Mouse (Mus musculus): ENCODE data around the gene Tmem72. TPM values are rescaled to one million over a fixed set of nuclear protein-coding genes. Genes with fewer than 3 reads are reported as not detected.

The Tmem72 gene
- total and polyA plus RNA-seq, 2 experiments from 2014 or later = 0.14 to 1.4 TPM

DNA sequence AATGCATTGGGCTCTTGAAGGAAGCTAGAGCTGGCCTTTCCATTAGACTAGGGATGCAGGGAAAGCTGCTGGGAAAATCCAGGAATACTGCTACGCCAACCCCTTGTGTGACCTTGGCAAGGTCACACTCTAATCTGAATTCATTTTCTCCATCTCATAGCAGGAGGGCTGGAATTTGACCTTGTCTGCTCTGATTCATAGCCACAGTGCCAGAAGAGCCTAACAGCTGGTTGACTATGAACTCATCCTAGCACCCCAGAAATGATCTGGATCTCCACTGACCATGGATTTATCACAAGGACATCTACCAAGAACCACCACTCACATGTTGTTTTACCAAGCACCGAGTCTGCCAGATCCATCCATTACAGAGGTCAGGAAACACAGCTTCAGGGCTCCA, 1.5 kb downstream of the Tmem72 start:
- ATAC-seq (ENCODE audit: low FRiP score) (no peak), DNase-seq (ENCODE audit: low spot score) (no peak)
- H3K27me3 ChIP-seq (ENCODE audit: insufficient read depth, low read length) = no peaks in the 10 kb centered on the region
- WGBS = 74% methylated on average over 2 of the region's 2 CpGs
- TF ChIP-seq CTCF (IDR thresholded peaks at IDR 0.05) = no peak
- no peak overlapping the region for H3K9ac ChIP-seq (replicated peaks; ENCODE audit: low read length, poor library complexity, severe bottlenecking)
- no peak overlapping the region for H3K4me3 ChIP-seq (ENCODE audit: low read depth, low read length)
- H3K4me2 ChIP-seq (ENCODE audit: low read depth, low read length, poor library complexity, severe bottlenecking) = no peak overlapping the region
- H3K27ac ChIP-seq (ENCODE audit: low read depth, low read length) = no peak overlapping the region
- H3K4me1 ChIP-seq (ENCODE audit: insufficient read depth, low read length) = no peaks in the 10 kb centered on the region
- H3K9me3 ChIP-seq (ENCODE audit: low read length) = no peaks in the 10 kb centered on the region
- no peaks in the 10 kb centered on the region for H3K36me3 ChIP-seq (ENCODE audit: insufficient read depth, low read length)

DNA sequence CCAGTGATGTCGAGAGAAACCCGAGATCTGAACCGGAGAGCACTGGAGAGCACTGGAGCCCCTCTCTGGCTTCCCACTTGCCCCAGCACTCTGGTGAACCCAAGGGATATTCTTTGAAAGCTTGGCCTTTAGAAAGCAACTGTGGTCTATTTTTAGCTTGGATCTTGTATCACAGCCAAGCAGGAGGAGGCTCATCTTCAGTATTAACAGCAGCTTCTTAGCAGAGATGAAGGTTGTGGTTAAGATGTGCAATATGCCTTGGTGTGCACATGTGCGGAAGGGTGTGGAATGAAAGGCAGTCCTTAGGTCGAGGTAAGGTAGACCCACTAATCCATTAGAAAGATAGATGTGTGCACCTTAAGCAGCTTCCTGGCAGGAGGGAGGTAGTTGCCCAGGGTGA, 2.1 kb downstream of the Tmem72 start:
- Histone ChIP-seq H3K4me3 (ENCODE audit: low read depth, low read length) (no peak overlapping the region), H3K27me3 (ENCODE audit: insufficient read depth, low read length) (no peaks in the 10 kb centered on the region), H3K4me2 (ENCODE audit: low read depth, low read length, poor library complexity, severe bottlenecking) (no peak overlapping the region), H3K9ac (replicated peaks; ENCODE audit: low read length, poor library complexity, severe bottlenecking) (no peak overlapping the region), H3K36me3 (ENCODE audit: insufficient read depth, low read length) (no peaks in the 10 kb centered on the region), H3K9me3 (ENCODE audit: low read length) (no peaks in the 10 kb centered on the region), H3K4me1 (ENCODE audit: insufficient read depth, low read length) (no peaks in the 10 kb centered on the region), H3K27ac (ENCODE audit: low read depth, low read length) (no peak overlapping the region)
- TF ChIP-seq CTCF (IDR thresholded peaks at IDR 0.05) = no peak
- DNase-seq (ENCODE audit: low spot score) (no peak), ATAC-seq (ENCODE audit: low FRiP score) (no peak)
- WGBS = 79% methylated on average over 5 of the region's 5 CpGs

GRCm38 (mm10) chr6:116713966-116714365, 2.7 kb downstream of the Tmem72 start:
- ATAC-seq (ENCODE audit: low FRiP score) (no peak), DNase-seq (ENCODE audit: low spot score) (no peak)
- whole genome bisulfite sequencing = 95% methylated on average over 3 of the region's 3 CpGs
- H3K4me2 ChIP-seq (ENCODE audit: low read depth, low read length, poor library complexity, severe bottlenecking) = no peak overlapping the region
- no peak for TF ChIP-seq CTCF (IDR thresholded peaks at IDR 0.05)
- H3K36me3 ChIP-seq (ENCODE audit: insufficient read depth, low read length) = no peaks in the 10 kb centered on the region
- no peaks in the 10 kb centered on the region for H3K9me3 ChIP-seq (ENCODE audit: low read length)
- H3K27ac ChIP-seq (ENCODE audit: low read depth, low read length) = no peak overlapping the region
- H3K9ac ChIP-seq (replicated peaks; ENCODE audit: low read length, poor library complexity, severe bottlenecking) = no peak overlapping the region
- H3K4me1 ChIP-seq (ENCODE audit: insufficient read depth, low read length) = no peaks in the 10 kb centered on the region
- H3K27me3 ChIP-seq (ENCODE audit: insufficient read depth, low read length) = no peaks in the 10 kb centered on the region
- H3K4me3 ChIP-seq (ENCODE audit: low read depth, low read length) = no peak overlapping the region

- H3K27ac ChIP-seq (ENCODE audit: low read depth, low read length) = no peak overlapping the region
- H3K4me1 ChIP-seq (ENCODE audit: insufficient read depth, low read length) = no peaks in the 10 kb centered on the region
- H3K9me3 ChIP-seq (ENCODE audit: low read length) = no peaks in the 10 kb centered on the region
- no peaks in the 10 kb centered on the region for H3K36me3 ChIP-seq (ENCODE audit: insufficient read depth, low read length)
- no peak overlapping the region for H3K9ac ChIP-seq (replicated peaks; ENCODE audit: low read length, poor library complexity, severe bottlenecking)
- no peak for TF ChIP-seq CTCF (IDR thresholded peaks at IDR 0.05)
- no peak overlapping the region for H3K4me2 ChIP-seq (ENCODE audit: low read depth, low read length, poor library complexity, severe bottlenecking)
- no peak for ATAC-seq (ENCODE audit: low FRiP score)
- no peak overlapping the region for H3K4me3 ChIP-seq (ENCODE audit: low read depth, low read length)
- H3K27me3 ChIP-seq (ENCODE audit: insufficient read depth, low read length) = no peaks in the 10 kb centered on the region
- no peak for DNase-seq (ENCODE audit: low spot score)
- 84% methylated on average over 3 of the region's 3 CpGs for WGBS
Measured at GRCm38 (mm10) chr6:116712503-116712902, 4.2 kb downstream of the Tmem72 start.

GRCm38 (mm10) chr6:116712062-116712461, 4.7 kb downstream of the Tmem72 start:
- Histone ChIP-seq H3K27me3 (ENCODE audit: insufficient read depth, low read length) (no peaks in the 10 kb centered on the region), H3K4me2 (ENCODE audit: low read depth, low read length, poor library complexity, severe bottlenecking) (no peak overlapping the region), H3K36me3 (ENCODE audit: insufficient read depth, low read length) (no peaks in the 10 kb centered on the region), H3K27ac (ENCODE audit: low read depth, low read length) (no peak overlapping the region), H3K9me3 (ENCODE audit: low read length) (no peaks in the 10 kb centered on the region), H3K4me3 (ENCODE audit: low read depth, low read length) (no peak overlapping the region), H3K4me1 (ENCODE audit: insufficient read depth, low read length) (no peaks in the 10 kb centered on the region), H3K9ac (replicated peaks; ENCODE audit: low read length, poor library complexity, severe bottlenecking) (no peak overlapping the region)
- no peak for DNase-seq (ENCODE audit: low spot score)
- TF ChIP-seq CTCF (IDR thresholded peaks at IDR 0.05) = peak; percentile 32; the same call in 1 of the 2 replicates
- WGBS = 43% methylated on average over 5 of the region's 5 CpGs
- no peak for ATAC-seq (ENCODE audit: low FRiP score)

DNA sequence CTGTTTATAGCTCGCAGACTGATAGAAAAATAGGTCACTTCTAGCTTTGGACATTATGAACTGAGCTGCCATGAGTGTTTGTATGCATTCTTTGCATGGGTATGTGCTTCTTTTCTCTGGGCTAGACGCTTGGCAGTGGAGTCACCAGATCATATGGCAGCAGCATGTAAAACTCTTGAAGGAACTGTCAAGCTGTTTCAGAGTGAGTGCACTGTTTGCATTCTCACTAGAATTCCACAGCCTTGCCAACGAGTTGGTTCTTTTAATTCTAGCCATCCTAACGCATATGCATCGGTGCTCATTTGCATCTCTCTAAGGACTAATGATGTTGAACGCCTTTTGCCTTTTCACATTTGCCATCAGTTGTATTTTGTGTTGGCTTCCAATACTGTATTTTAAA, 12.4 kb downstream of the Tmem72 start:
- H3K4me1 ChIP-seq (ENCODE audit: insufficient read depth, low read length) = no peaks in the 10 kb centered on the region
- no peaks in the 10 kb centered on the region for H3K27me3 ChIP-seq (ENCODE audit: insufficient read depth, low read length)
- H3K9me3 ChIP-seq (ENCODE audit: low read length) = no peaks in the 10 kb centered on the region
- DNase-seq (ENCODE audit: low spot score) (no peak), ATAC-seq (ENCODE audit: low FRiP score) (no peak)
- H3K9ac ChIP-seq (replicated peaks; ENCODE audit: low read length, poor library complexity, severe bottlenecking) = no peak overlapping the region
- no peaks in the 10 kb centered on the region for H3K36me3 ChIP-seq (ENCODE audit: insufficient read depth, low read length)
- no peak overlapping the region for H3K4me2 ChIP-seq (ENCODE audit: low read depth, low read length, poor library complexity, severe bottlenecking)
- 57% methylated on average over 6 of the region's 6 CpGs for WGBS
- H3K27ac ChIP-seq (ENCODE audit: low read depth, low read length) = no peak overlapping the region
- H3K4me3 ChIP-seq (ENCODE audit: low read depth, low read length) = no peak overlapping the region
- no peak for TF ChIP-seq CTCF (IDR thresholded peaks at IDR 0.05)

Measured in midbrain, postnatal 0 days (tissue).